Mouse (Mus musculus) kidney, postnatal 0 days (tissue): Measurements from ENCODE around the gene Emx2. TPM values are rescaled to one million over a fixed set of nuclear protein-coding genes. Genes with fewer than 3 reads are reported as not detected.

ENCODE experiments used
- ATAC-seq: fragments of 200-750 bp; cut with Nextera tagmentation; replicated peaks from 2 replicates; pipeline ENCODE4 v1.8.0; 2017; ENCODE audit warnings: low read depth, moderate number of reproducible peaks, moderate TSS enrichment, moderate library complexity; ENCODE audit not compliant: low FRiP score
- DNase-seq: peaks from one replicate; pipeline ENCODE4 v3.0.0-alpha.2; 2016; ENCODE audit warnings: low spot score
- H3K27ac ChIP-seq: fragments of 300-500 bp; sonication (generic); 2 replicates; pipeline ENCODE4 v1.5.1; 2014; ENCODE audit warnings: mild to moderate bottlenecking
- H3K27me3 ChIP-seq: fragments of 300-500 bp; sonication (generic); 2 replicates; pipeline ENCODE4 v1.6.1; 2014; ENCODE audit warnings: low read length, mixed read lengths; ENCODE audit not compliant: insufficient read depth
- H3K36me3 ChIP-seq: fragments of 300-500 bp; sonication (generic); 2 replicates; pipeline ENCODE4 v1.6.1; 2014; ENCODE audit warnings: low read length, mixed read lengths; ENCODE audit not compliant: insufficient read depth
- H3K4me1 ChIP-seq: fragments of 300-500 bp; sonication (generic); replicated peaks from 2 replicates; pipeline ENCODE4 v1.6.1; 2014; ENCODE audit warnings: antibody characterized with exemption, low read length, mixed read lengths; ENCODE audit not compliant: insufficient read depth
- H3K4me2 ChIP-seq: fragments of 300-500 bp; sonication (generic); 2 replicates; pipeline ENCODE4 v1.6.1; 2014; ENCODE audit warnings: mild to moderate bottlenecking, low read length, moderate library complexity, mixed read lengths
- H3K4me3 ChIP-seq: fragments of 300-500 bp; sonication (generic); replicated peaks from 2 replicates; pipeline ENCODE4 v1.5.1; 2014; ENCODE audit warnings: low read depth, low read length
- H3K9ac ChIP-seq: fragments of 300-500 bp; sonication (generic); 2 replicates; pipeline ENCODE4 v1.6.1; 2014; ENCODE audit warnings: low read depth, low read length
- H3K9me3 ChIP-seq: fragments of 300-500 bp; sonication (generic); replicated peaks from 2 replicates; pipeline ENCODE4 v1.6.1; 2016; ENCODE audit warnings: low read length, inconsistent platforms, mixed read lengths
- CTCF ChIP-seq: IDR thresholded peaks from 2 replicates; pipeline ENCODE4 v1.5.1; 2016; ENCODE audit warnings: antibody characterized with exemption, low read depth, mild to moderate bottlenecking, moderate library complexity
- WGBS: fragments of 180-500 bp; shearing (Covaris S2); extraction: QIAGEN DNeasy Blood & Tissue Kit; methylation state at CpG from one replicate; pipeline ENCODE4 v1.1.7; 2014; 5-methylcytosine and 5-hydroxymethylcytosine counted together
- polyA plus RNA-seq: library from polyadenylated mRNA; unstranded; fragments of >200 nt; fragmentation: Nextera tagmentation; extraction: Ambion mirVana; gene quantifications from 2 replicates; pipeline ENCODE4 v1.2.1, GENCODE M21; 2015

Emx2 gene
- 24.2 and 25.4 TPM in 2 replicates for polyA plus RNA-seq

DNA sequence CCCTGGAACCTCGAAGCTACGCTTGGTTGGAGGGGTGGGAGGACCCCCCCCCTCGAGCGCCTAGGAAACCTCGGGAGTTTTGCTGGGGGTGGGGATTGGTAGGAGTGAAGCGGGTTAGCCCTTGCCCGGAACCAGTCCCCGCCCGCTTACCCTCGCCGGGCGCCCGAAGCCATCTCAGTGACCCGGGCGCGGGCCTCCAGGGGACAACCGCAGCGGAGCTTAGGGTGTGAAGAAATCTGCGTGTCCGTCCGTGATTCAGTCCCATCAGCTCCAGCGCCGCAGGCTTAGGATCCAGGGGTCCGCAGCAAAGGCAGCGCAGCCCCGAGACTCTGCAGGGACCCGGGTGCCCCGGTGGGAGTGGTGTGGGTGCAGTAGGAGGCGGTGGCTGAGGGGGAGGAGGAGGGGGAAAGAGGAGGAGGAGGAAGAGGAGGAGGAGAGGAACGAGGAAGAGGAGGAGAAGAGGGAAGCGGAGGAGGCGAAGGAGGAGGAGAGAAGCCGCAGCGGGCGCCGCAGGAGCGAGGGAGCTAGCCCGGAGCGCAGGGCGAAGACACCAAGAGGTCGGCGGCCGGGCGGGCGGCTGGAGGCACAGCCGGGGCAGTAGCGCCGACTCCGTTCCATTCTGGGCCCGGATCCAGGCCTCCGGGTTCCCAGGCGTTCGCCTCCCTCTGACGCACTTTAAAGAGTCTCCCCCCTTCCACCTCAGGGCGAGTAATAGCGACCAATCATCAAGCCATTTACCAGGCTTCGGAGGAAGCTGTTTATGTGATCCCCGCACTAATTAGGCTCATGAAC lies at the start of gene Emx2:
TSS of gene Emx2 (plus strand) at position 422 of the 792 bp plus-strand sequence.
- Histone ChIP-seq H3K27ac (peak within 1 kb of the TSS; percentile 95), H3K4me1 (peaks cover 4% of the 10 kb centered on the region; the same call in 1 of the 2 replicates), H3K4me3 (peak within 1 kb of the TSS; percentile 64), H3K9ac (peak within 1 kb of the TSS; percentile 90), H3K4me2 (peak within 1 kb of the TSS; percentile 61), H3K36me3 (no peaks in the 10 kb centered on the region), H3K9me3 (no peaks in the 10 kb centered on the region), H3K27me3 (peaks cover 48% of the 10 kb centered on the region)
- no peak for TF ChIP-seq CTCF
- WGBS = under 1% methylated on average over 56 of the region's 58 CpGs
- DNase-seq (peak; percentile 82), ATAC-seq (peak; percentile 80)

DNA sequence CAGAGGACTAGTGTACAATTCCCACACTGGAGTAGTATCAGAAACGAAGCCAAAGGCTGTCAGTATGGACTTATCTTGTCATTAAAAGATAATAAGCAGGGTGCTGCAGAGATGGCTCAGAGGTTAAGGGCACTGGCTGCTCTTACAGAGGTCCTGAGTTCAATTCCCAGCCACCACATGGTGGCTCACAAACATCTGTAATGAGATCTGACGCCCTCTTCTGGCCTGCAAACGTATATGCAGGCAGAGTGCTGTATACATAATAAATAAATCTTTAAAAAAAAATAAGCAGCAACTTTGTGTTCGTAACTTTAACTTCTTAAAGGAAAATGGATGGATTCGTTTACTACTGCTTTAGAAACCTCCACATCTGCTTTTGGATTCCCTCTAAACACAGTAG lies 44.0 kb upstream of the Emx2 start:
- Histone ChIP-seq H3K4me2 (no peak overlapping the region), H3K9ac (no peak overlapping the region), H3K27ac (no peak overlapping the region), H3K4me3 (no peak overlapping the region), H3K36me3 (no peaks in the 10 kb centered on the region), H3K27me3 (no peaks in the 10 kb centered on the region), H3K4me1 (no peaks in the 10 kb centered on the region), H3K9me3 (no peaks in the 10 kb centered on the region)
- no peak; the same call in 1 of the 2 replicates for TF ChIP-seq CTCF
- 64% methylated on average over 5 of the region's 5 CpGs for WGBS
- DNase-seq = no peak
- no peak for ATAC-seq

DNA sequence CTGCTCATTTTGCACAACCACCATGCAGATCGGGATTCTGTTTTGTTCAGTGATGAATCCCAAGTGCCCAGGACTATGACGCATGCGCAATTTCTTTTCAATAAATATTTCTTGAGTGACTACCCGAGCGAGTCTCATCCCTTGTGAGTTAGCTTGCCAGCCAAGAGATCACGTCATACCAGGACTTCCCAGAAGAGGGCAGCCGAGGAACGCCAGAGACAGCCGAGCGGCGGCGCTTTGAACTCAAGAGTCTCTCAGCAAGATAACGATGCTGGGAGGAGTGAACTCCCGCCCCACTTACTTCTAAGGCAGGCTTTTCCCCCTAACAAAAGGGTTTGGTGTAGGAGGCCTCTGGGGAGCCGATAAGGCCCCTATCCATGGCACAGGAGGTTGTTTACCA lies 40.1 kb upstream of the Emx2 start:
- H3K27me3 ChIP-seq = no peaks in the 10 kb centered on the region
- WGBS = 2% methylated on average over 15 of the region's 15 CpGs
- DNase-seq (peak; percentile 91), ATAC-seq (no peak)
- no peaks in the 10 kb centered on the region for H3K9me3 ChIP-seq
- no peak overlapping the region for H3K27ac ChIP-seq
- no peak overlapping the region for H3K9ac ChIP-seq
- H3K36me3 ChIP-seq = no peaks in the 10 kb centered on the region
- H3K4me2 ChIP-seq = no peak overlapping the region
- H3K4me1 ChIP-seq = 0 out of 2 replicates have a peak, but pooled peaks cover 4% of the 10 kb centered on the region
- peak; percentile 90 for TF ChIP-seq CTCF
- no peak overlapping the region for H3K4me3 ChIP-seq

DNA sequence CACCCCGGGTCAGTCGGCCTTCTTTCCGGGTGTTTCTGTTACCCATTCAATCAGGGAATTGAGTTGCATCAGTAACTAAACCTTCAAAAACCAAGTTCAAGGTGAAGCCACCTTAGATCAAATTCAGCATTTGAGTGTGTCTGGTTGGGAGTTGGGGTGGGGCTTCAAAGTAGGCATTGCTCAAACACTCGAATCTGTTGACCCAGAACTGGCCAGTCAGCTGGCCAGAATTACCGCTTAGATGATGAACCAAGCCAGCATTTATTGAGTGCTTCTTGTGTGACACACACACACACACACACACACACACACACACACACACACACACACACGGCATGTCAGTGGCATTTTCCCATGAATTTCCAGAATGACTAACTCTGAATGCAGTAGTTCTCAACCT lies 39.5 kb upstream of the Emx2 start:
- Histone ChIP-seq H3K4me3 (no peak overlapping the region), H3K36me3 (no peaks in the 10 kb centered on the region), H3K9ac (no peak overlapping the region), H3K9me3 (no peaks in the 10 kb centered on the region), H3K27me3 (no peaks in the 10 kb centered on the region), H3K4me2 (no peak overlapping the region), H3K27ac (no peak overlapping the region), H3K4me1 (0 out of 2 replicates have a peak, but pooled peaks cover 4% of the 10 kb centered on the region)
- no peak for DNase-seq
- TF ChIP-seq CTCF = no peak
- 60% methylated on average over 6 of the region's 6 CpGs for WGBS
- ATAC-seq = no peak

DNA sequence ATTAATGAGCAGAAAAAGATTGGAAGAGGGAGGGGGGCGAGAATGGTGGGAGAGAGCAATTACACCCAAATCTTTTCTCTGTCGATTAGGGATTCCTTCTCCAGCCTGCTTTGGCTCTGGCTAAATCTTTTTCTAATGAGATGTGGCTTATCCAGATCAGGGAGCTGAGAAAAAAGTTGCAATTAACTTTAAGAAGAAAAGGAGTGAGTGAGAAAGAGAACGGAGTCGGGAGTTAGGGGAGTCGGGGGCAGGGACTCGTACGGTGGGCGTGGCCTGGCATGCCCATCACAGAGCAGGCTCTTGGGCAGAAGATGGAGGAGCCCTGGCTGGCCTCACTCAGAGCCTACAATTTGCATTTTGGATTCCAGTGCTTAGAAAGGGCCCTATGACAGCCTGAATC lies 35.8 kb upstream of the Emx2 start:
- H3K9ac ChIP-seq = no peak overlapping the region
- 14% methylated on average over 8 of the region's 8 CpGs for WGBS
- peak overlapping the region; percentile 30; the same call in 1 of the 2 replicates for H3K4me2 ChIP-seq
- ATAC-seq = no peak
- TF ChIP-seq CTCF = no peak
- no peak for DNase-seq
- H3K4me3 ChIP-seq = no peak overlapping the region
- no peaks in the 10 kb centered on the region for H3K27me3 ChIP-seq
- H3K4me1 ChIP-seq = peaks cover 4% of the 10 kb centered on the region; the same call in 1 of the 2 replicates
- no peak overlapping the region for H3K27ac ChIP-seq
- H3K9me3 ChIP-seq = no peaks in the 10 kb centered on the region
- H3K36me3 ChIP-seq = no peaks in the 10 kb centered on the region

DNA sequence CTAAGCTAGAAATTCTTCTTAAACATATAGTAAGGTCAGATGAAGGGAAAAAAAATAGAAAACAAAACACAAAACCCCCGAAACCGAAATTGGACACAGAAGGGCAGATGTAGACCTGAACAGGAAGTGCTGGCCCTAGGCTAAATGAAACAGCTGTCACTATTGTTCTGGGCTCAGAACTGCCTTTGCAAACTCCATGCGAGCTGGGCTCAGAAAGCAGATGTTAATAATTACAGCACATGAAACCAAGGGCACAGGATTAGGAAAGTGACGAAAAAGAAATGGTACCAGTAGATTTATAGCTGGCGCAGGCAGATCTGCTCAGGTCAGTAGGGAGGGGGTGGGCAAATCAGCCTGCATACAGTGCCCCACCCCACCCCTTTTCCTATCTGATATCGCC lies 34.5 kb upstream of the Emx2 start:
- 0 out of 2 replicates have a peak, but pooled peaks cover 4% of the 10 kb centered on the region for H3K36me3 ChIP-seq
- H3K9ac ChIP-seq = no peak overlapping the region
- H3K9me3 ChIP-seq = no peaks in the 10 kb centered on the region
- H3K27me3 ChIP-seq = no peaks in the 10 kb centered on the region
- no peak overlapping the region for H3K4me2 ChIP-seq
- no peak overlapping the region for H3K27ac ChIP-seq
- ATAC-seq = no peak
- peak; percentile 40 for DNase-seq
- no peak for TF ChIP-seq CTCF
- 24% methylated on average over 6 of the region's 6 CpGs for WGBS
- H3K4me3 ChIP-seq = no peak overlapping the region
- H3K4me1 ChIP-seq = peaks cover 4% of the 10 kb centered on the region; the same call in 1 of the 2 replicates
